Mouse (Mus musculus): ENCODE results near the gene Srbd1.
A peak's percentile ranks its signal among the peaks of the same experiment; 100 is the strongest.

Gene Srbd1

DNA sequence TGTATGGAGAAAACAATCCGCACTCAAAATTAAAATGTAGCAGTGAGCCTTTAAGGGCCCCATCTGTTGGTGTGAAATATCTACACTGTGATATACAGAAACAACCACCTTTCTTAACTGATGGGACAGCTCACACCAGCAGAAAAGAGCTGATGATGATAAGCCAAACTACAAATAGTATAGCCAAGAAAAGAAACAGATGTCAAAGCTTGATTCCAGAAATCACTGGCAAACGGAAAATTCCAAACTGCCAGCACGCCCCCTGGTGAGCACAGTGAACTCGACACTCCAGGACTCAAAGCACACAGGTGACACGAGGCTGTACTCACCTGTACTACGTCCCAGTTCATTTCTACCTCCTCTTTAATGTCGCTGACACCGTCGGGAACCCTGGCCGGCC is 9.1 kb downstream of the Srbd1 start:
- no peak for DNase-seq

DNA sequence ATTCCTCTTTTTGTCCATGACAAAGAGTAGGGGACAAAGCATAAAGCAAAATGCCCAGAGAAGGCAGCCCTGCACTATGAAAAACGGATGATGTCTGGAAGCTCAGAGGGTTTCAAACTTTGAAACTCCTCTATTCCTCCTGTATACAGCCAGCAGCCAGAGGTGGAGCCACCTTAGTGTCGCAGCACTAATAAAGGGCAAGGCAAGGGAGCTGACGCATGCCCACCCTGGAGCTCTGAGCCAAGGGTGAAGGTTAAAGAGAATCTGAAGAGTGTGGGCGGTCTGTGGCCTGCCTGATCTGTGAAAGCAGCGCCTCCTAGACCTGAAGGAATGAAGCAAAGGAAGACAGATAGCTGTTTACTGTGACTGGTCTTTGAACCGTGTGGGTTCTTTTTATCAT is 10.5 kb downstream of the Srbd1 start:
- DNase-seq, result no peak

DNA sequence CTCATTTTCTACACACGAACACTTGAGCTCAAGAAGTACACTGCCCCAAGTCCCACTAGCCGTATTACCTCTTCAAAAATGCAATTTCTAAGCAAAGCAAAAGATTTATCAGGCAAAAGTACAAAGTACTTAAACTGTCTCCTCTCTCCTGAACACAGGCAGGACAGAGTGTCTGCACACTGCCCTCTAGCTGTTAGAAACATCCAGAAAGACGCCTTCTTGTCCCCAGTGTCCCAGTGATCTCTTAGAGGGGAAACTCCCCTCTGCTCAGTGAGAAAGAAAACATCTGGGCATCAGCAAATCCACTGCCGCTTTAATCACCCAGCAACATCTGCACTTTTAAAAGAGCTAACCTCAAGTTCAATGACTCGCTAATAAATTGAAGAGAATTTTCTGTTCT is 12.4 kb downstream of the Srbd1 start:
- DNase-seq, result no peak

DNA sequence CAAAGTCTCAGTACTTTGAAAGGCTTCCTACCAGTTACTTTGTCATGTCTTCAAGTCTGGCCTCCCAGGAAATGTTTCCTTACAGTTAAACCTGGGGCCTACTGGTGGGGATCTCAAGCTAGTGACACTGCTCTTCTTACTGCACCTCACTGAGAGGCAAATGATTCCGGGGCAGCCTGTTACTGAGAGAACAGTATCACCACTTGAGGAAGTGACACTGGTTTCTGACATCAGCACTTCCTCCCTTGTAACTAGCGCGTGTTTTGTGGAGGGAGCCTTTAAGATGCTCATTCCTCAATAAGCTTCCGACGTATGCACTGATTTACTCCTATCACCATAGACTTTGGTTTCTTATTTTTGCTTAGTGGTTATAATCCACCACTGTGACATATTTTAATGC is 16.8 kb downstream of the Srbd1 start:
- DNase-seq, result no peak

DNA sequence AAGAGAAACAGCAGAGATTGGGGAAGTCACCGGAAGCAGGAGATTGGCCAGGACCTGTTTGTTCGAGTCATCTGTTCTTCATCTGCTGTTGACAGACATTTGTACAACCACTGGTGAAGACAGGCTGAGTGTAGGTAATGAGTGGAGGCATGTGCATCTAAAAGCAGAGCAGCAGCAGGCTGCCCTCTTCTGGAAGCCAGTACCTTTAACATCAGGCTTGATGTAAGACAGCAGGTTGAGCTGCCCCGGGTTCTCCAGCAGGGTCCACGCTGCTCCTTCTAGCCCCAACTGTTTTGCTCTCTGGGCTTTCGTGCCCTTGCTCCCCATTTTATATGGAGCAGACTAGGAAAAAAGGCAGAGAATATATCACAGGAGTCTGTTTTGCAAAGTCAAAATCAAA is 19.1 kb downstream of the Srbd1 start:
- DNase-seq, result no peak

DNA sequence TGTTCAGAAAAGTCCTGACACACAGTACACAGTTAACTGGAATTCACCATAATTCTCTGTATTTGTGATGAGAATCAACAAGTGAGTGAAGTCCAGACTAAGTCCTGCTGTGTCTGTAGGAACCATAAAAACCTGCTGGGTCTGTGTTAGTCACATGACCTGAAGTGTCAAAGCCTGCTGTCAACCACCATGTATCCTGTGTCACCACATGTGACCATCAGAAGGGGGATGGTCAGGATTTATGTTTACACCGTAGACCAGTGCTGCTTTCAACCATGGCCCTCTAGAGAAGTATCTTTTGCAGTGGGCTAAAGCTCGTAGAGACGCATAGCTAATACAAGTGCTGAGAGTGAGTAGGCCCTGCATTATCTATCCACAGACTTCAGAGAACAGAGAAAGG is 21.8 kb downstream of the Srbd1 start:
- no peak for DNase-seq

DNA sequence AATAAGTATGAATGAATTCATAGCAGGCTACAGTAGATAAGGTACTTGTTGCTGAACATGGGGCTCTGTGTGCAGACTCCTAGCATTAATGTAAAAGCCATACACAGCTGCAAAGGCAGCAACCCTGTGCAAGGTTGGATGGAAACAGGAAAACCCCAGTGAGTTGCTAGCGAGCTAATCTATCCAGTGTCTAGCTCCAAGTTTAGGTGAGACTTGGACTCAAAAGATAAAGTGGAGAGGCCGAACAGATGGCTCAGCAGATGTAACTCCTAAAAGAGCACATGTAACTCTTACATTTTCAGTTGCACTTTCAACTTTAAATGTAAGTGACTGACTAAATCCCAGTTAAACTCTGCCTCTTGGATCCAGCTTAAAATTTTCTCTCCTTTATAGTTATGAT is 48.1 kb downstream of the Srbd1 start:
- no peak for DNase-seq

DNA sequence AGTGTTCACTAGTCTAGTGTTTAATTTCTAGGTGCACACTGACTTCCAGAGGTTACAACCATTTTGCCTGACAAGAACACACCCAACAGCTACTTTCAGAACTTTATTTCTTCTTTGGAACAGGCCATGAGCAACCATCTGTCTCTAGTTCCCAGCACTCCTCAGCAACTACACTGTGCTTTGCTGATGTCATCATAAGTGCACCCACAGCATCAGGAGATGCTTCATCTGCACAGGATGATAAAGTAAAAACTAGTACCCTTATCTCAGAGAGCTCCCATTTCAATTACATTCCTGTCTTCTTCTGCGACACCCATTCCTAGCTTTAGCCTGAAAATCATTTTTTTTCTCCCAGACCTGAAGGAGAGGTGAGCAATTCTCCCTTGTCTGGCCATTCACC is 51.9 kb downstream of the Srbd1 start:
- no peak for DNase-seq

DNA sequence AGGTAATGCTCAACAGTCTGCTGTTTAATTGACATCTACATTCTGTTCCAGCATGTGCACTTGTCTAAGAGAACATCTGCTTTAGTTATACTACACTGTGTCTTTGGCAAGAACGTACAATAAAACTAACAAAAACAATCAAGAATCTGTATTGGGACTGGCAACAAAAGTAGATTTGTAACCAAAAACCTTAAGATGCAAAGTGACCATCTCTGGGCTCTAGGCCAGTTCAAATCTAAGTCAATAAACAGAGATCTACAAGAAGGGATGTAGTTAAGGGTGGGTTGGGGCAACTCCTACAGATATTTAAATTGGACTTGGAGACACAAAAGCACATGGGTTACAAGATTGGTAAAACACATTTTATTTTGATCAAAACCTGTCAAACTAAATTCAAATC is 53.3 kb downstream of the Srbd1 start:
- no peak for DNase-seq

DNA sequence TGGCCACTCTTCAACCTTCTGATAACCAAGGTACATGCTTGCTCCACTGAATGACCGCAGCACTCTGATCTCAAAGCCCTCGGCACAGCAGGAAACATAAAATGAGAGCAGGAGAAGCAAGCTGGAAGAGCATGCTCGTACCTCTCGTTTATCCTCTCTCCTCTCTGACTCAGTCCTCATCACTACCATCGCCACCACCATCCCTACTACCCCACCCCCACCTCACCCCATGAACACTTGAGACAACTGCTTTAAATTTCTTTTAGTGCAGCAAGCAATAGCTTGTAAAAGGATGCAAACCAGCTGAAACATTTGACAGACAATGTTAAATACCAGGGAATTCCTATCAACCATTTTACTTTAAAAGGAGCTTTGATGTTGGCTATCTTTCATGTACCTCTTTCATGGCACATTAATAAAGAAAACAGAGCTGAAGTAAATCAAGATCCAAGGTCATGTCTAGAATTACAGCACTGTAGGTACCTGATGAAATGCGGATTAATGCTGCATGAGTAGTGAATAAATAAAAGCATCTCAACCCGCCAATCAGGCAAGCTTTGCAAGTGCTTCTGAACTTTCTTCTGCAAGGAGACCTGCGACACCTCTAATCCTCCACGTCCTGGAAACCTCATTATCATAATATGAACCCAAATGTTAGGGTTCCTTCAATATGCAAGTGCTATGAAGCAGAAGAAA is 54.9 kb downstream of the Srbd1 start:
- no peak for DNase-seq

DNA sequence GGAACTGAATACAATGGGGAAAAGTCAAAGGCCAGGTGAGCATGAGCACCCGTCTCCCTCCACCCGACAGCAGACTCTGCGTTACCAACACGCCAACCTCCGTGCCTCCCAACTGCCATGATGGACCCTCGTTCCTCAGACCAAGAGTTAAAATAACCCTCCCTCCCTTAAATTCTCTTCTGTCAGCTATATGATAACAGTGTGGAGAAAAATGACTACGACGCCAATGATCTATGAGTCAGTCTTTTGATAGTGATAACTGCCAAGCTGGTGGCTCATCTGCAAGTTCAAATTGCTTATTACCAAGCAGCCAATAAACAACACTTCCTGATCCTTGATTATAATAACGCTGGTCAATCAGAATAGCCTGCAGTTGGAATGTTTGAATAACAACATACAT is 57.1 kb downstream of the Srbd1 start:
- no peak for DNase-seq

DNA sequence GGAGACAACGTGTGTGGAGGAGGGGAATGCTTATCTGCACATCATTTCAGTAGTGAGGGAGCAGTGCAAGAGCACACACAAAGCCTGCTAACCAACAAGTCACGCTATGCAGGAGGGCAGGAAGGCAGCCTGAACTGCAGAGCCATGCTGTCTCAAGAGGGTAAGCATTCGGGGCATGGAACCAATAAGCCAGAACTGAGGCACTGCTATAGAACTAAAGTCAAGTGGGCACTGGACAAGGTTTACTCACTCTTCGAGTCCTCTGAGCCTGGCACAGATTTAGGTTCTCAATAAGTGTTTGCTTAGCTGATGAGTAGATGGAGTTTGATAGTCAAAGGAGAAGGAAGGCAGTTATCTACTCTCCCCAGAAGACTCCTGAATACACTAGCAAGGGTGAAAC is 58.8 kb downstream of the Srbd1 start:
- no peak for DNase-seq

DNA sequence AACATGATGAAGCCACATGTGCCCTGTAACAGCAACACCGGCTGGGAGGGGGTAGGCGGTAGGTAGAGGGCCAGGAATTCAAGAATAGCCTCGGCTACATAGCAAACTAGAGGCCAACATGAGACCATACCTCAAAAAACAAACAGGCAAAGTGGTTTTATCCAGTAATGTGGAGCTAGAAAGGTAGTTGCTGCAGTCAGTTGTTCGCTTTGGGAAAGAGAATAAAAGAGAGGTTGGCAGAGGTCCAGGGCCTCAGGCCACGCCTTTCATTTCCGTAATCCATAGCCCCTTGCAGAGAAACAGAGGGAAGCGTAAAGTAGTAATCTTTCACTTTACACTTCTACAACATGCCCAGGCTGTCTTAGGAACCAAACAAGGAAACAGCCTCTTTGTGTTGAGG is 61.8 kb downstream of the Srbd1 start:
- DNase-seq, result no peak

DNA sequence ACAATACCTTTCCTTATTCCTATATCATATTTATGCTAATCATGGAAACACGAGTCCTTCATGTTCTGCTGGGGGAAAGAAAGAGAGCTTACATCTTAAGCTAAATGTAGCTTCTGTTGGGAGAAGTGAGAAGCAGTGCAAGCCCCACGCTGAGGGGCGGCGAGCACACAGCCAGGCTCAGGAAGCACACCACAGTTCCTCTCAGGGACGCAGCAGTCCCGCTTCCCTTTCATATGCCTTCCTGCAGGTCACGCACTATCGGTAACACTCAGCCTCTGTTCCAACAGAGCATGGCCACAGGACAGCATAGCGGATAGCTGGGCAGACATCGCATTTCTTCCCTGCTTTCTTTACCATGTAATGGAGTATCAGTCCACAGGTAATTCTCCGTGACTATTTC is 66.9 kb downstream of the Srbd1 start:
- DNase-seq, result no peak

DNA sequence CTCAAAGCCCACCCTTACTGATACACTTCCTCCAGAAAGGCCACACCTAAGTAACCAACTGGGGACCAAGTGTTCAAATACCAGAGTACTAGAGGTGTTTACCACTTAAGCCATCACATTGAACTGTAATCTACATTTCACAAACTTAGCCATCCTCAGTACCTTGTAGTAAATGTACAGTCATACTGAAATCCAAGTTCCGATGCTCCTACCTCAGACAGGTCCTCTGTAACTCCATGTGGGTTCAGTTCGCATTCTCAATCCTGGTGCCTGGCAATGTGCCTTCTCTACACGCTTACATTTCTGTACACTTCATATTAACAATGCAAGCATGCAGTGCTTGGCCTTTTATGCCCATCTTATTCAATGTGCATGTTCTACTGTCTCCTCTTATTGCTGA is 77.5 kb downstream of the Srbd1 start:
- DNase-seq, result no peak

DNA sequence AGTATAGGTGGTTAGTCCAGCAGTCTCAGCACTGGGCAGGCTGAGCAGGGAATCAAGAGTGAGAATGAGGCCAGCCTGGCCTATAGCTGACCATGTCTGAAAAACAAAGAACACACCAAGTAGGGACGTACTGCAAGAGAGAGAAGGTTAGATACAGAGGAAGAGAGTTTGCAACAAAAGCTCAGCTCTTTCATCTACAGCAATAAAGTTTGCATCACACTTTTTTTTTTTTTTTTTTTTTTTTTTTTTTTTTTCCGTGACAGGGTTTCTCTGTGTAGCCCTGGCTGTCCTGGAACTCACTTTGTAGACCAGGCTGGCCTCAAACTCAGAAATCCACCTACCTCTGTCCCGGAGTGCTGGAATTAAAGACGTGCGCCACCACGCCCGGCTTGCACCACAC is 79.1 kb downstream of the Srbd1 start:
- no peak for DNase-seq

DNA sequence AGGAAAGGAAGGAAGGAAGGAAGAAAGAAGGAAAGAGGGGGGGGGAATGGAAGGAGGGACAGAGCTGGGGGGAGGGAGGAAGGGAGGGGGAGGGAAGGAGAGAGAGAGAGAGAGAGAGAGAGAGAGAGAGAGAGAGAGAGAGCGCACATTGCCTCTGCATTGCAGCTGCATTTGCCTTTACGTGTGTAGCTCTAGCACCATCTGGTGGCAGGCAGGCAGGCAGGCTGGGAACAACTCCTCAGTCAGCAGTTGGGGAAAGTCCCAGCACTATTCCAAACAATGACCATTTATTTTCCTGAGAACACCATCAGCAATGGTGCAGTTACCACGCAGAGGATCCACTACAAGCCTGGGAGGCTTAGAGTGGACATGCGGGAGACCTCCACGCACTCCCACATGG is 81.5 kb downstream of the Srbd1 start:
- DNase-seq, result peak; percentile 69

DNA sequence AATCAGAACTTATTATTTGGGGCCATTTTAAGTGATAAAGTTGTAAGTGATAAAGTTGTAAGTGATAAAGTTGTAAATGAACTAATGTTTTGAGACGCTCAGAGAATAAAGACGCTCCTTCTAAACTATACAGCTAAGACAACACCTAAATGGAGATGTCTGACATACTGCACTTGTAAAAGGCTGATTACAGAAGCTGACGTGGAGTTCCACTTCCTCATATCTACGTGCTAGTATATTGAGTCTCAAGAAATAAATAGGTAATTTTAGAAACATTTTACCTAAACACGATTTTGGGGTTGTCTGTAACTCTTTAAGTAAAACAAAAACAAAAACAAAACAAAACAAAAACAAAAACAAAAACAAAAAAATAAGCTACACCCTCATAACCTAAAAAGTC is 84.1 kb downstream of the Srbd1 start:
- DNase-seq, result no peak

DNA sequence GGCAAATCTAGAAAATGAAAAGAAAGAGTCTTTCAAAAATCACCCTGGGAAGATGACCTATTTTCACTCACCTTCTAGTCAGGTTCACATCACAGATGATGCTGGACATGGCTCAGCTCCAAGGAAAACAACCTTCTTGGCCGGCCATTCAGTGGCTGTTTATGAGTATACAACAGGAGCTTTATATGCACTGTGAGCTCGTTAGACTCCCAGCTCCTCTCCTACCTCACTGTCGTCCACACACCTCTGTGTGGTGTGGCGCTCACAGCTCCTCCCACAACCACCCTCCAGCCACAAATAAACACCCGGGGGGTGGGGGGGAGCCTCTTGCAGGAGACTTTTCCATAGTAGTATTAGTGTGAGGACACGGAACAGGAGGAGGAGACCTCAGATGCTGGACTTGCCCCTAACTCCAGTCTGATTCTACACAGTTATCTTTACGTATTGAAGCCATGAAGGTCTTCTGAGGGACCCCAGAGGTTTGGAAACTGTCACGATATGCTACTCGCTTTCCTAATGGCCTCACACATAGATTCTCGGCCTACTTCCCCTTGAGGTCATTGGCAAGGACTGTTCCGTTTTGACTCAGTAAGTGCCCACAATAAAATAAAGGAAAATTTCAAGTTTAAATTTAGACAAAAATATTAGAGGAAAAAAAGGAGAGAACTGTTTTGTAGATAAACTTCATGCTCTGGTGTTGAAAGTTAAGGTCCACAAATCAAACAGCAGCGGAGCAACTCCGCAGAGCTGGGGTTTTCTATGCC is 104.6 kb downstream of the Srbd1 start:
- no peak for DNase-seq

DNA sequence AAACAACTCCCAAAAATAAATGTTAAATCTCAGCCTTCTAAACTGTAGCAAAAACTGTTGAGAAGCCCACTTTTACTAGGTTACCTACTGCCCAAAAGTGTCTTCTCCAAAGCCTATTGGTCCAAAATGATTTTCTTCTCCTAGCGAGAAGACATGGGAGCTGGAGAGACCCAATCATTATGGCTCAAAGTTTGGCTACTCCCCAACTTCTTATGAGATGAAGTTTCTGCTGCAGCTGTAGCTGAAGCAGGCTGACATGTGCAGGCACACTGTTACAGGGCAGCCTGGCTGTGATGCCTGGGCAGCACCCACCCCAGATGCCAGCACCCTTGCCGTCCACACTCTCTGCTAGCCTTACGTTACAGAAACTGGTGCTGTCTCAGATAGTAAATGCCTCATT is 105.2 kb downstream of the Srbd1 start:
- DNase-seq, result no peak

DNA sequence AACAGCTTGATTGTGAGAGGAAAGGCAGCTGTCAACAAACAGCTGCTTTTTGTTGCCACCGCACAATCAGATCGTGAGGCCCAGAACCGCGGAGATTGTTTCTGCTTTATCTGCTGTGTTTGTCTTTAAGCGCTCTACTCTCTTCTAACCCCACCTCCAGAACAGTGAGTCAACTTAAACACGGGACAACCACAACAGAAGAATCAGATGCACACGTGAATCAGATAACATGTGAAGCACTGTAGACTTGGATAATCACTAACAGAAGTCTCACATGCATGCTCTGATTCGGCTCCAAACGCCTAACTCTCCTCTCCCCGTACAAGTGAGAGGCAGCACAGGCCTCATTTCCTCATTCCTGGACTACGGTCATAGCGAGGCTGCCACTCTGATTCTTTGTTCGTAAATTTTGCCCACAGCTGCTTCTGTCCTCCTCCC is 106.7 kb downstream of the Srbd1 start:
- no peak for DNase-seq

DNA sequence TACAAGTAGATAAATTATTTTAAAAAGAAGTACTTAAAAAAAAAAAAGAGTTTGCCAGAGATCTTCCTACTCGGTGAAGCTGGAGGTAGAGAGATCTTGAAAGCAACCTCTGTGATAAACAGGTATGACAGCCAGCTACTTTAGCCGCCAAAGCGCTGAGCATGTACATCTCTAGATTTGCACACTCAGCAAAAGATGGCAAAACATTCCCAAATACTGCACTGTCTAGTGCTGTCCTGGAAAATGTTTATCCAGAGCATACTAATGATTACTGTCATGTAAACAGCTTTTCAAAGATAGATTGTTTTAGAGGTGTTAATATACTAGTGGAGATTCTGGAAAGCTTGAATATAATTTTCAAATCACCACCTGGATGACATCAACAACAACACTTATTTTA is 109.4 kb downstream of the Srbd1 start:
- no peak for DNase-seq

DNA sequence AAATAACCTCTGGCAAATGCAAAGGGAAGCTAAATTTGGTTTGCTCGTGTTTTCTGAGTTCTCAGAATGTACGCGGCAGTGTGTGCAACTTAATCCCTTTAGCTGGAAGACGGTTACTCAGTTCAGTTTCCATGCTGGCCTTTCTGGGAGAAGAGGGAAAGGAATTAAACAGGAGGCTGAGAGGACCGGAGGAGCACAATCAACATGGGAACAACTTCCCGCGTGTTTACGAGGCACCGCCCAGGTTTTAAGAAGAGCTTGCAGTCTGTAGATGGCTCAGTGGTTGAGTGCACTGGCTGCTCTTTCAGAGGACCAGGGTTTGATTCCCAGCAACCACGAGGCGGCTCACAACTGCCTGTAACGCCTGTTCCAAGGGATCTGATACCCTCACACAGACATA is 109.8 kb downstream of the Srbd1 start:
- DNase-seq, result no peak

DNA sequence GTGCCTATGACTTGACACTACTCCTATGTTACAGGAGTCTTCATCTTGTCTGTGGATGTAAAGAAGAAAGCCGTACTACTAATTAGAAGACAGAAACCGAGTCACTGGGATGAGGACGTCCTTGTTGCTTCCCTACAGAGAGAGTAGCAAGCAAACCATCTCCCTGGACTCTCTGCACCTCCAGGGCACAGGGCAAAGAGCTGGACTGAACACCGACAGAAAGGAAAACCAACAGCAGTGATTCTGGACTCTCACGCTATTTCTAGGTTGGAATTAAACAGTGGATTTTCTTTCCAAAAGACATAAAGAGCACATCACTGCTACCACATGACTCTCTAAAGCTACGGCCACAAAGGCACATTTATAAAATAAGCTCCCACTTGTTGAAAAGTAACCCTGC is 110.3 kb downstream of the Srbd1 start:
- no peak for DNase-seq

Measured in liver (tissue).